Mouse (Mus musculus): Measurements from ENCODE around the gene Phkb.

Phkb gene

GRCm38 (mm10) chr8:86086791-86087190 lies 246.0 kb downstream of the Phkb start:
- DNase-seq (ENCODE audit: low read depth in 1 of 2, low spot score in 2 of 2) = no peak

GRCm38 (mm10) chr8:86087468-86087867 lies 246.7 kb downstream of the Phkb start:
- no peak for DNase-seq (ENCODE audit: low read depth in 1 of 2, low spot score in 2 of 2)

GRCm38 (mm10) chr8:86090666-86091065 lies 249.9 kb downstream of the Phkb start:
- DNase-seq (ENCODE audit: low read depth in 1 of 2, low spot score in 2 of 2) = no peak
